Mouse (Mus musculus): ENCODE measurements around the gene Sorbs2.

DNA sequence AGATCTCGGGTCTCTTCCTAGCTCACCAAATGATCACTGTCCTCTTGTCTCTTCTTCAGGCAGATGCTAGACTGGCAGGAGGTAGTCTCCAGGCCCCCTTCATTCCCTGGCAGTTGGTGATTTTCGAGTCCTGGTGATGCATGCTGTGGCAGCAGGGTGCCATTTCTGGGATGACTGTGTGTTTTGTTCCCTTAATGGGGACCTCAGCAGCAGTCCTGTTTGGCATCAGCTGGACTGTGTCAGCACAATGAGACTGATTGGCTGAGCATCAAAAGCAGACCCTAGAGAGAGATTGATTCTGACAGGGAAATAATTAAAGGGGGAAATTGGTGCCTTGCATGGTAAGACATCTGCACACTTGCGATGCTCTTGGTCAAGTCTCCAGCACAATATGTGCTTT is 50.3 kb downstream of the Sorbs2 start:
- TF ChIP-seq MAFK (IDR thresholded peaks at IDR 0.05; ENCODE audit: insufficient read depth, low read depth, low read length) (no peak), ZNF384 (IDR thresholded peaks at IDR 0.05; ENCODE audit: low read depth, low read length) (no peak)

Measured in ES-E14 (cell line).